Mouse (Mus musculus): ENCODE data around the gene Stk4. TPM values are rescaled to one million over a fixed set of nuclear protein-coding genes. Genes with fewer than 3 reads are reported as not detected.

Stk4 gene
- total RNA-seq, 4 experiments from 2014 or later = 27.4 to 38.9 (median 36.4) TPM

- DNase-seq = no peak
Measured at GRCm38 (mm10) chr2:164174649-164175395, 104.7 kb downstream of the Stk4 start.

GRCm38 (mm10) chr2:164175850-164176249, 105.7 kb downstream of the Stk4 start:
- no peak for DNase-seq

GRCm38 (mm10) chr2:164177831-164178230, 107.7 kb downstream of the Stk4 start:
- DNase-seq = peak; percentile 34

GRCm38 (mm10) chr2:164180124-164180523, 110.0 kb downstream of the Stk4 start:
- DNase-seq = no peak

GRCm38 (mm10) chr2:164180770-164181169, 110.6 kb downstream of the Stk4 start:
- no peak for DNase-seq

GRCm38 (mm10) chr2:164182692-164183255, 112.7 kb downstream of the Stk4 start, which contains the start of gene Wfdc5:
Gene Wfdc5 (minus strand): TSS chr2:164182742.
- DNase-seq = no peak

- no peak for DNase-seq
Measured at GRCm38 (mm10) chr2:164183340-164183739, 113.2 kb downstream of the Stk4 start.

- DNase-seq = no peak
Measured at GRCm38 (mm10) chr2:164184145-164184719, 114.1 kb downstream of the Stk4 start.

- no peak for DNase-seq
Measured at GRCm38 (mm10) chr2:164188722-164189121, 118.6 kb downstream of the Stk4 start.

GRCm38 (mm10) chr2:164190576-164190975, 120.5 kb downstream of the Stk4 start, which contains the start of gene Wfdc12:
Gene Wfdc12 (minus strand): TSS chr2:164190608.
- no peak for DNase-seq

- DNase-seq = no peak
Measured at GRCm38 (mm10) chr2:164192279-164192678, 122.2 kb downstream of the Stk4 start.

- DNase-seq = peak; percentile 55
Measured at GRCm38 (mm10) chr2:164194959-164195630, 125.0 kb downstream of the Stk4 start.

- DNase-seq = peak; percentile 26
Measured at GRCm38 (mm10) chr2:164195971-164196699, 126.0 kb downstream of the Stk4 start.

- no peak for DNase-seq
Measured at GRCm38 (mm10) chr2:164196700-164196990, 126.5 kb downstream of the Stk4 start.

- DNase-seq = no peak
Measured at GRCm38 (mm10) chr2:164199626-164200327, 129.7 kb downstream of the Stk4 start, which contains the start of gene Wfdc15a. Gene Wfdc15a (minus strand): TSS chr2:164200130.

Other genes starting within 250 kb of the Stk4 start
- gene Ccn5, start 249.5 kb upstream of the Stk4 start, total RNA-seq (2022) = 1 to 10 TPM in 1 of 4 experiments, under 1 TPM in 3; 0.38 to 1.7 (median 0.50) TPM
- not detected for gene Kcnk15, start 216.7 kb upstream of the Stk4 start, total RNA-seq (2022)
- gene Rims4, start 151.6 kb upstream of the Stk4 start, total RNA-seq (2022) = 100 to 1,000 TPM in 2 of 4 experiments, 10 to 100 TPM in 2; 85.0 to 169 (median 121) TPM
- gene Ywhab, start 75.4 kb upstream of the Stk4 start, total RNA-seq (2022) = 100 to 1,000 TPM; 219 to 306 (median 257) TPM
- 1 to 10 TPM in 3 of 4 experiments, under 1 TPM in 1; 0.56 to 2.2 (median 1.3) TPM for gene Pabpc1l, start 44.9 kb upstream of the Stk4 start, total RNA-seq (2022)
- gene Tomm34, start 847 bp downstream of the Stk4 start, total RNA-seq (2022) = 10 to 100 TPM; 44.9 to 54.8 (median 45.7) TPM
- gene Kcns1, start 100.8 kb downstream of the Stk4 start, total RNA-seq (2022) = under 1 TPM in 1 of 4 experiments, not detected in 3; 0.14 TPM
- gene Wfdc5, start 112.4 kb downstream of the Stk4 start, total RNA-seq (2022) = not detected
- 1 to 10 TPM in 1 of 4 experiments, under 1 TPM in 2, not detected in 1; 0.40 to 4.7 (median 0.67) TPM for gene Wfdc12, start 120.3 kb downstream of the Stk4 start, total RNA-seq (2022)
- not detected for gene Wfdc15a, start 129.8 kb downstream of the Stk4 start, total RNA-seq (2022)
- not detected for gene Wfdc15b, start 151.3 kb downstream of the Stk4 start, total RNA-seq (2022)
- not detected for gene Svs2, start 168.1 kb downstream of the Stk4 start, total RNA-seq (2022)
- gene Svs3b, start 186.3 kb downstream of the Stk4 start, total RNA-seq (2022) = not detected
- gene Svs4, start 208.1 kb downstream of the Stk4 start, total RNA-seq (2022) = not detected
- not detected for gene Svs3a, start 218.9 kb downstream of the Stk4 start, total RNA-seq (2022)
- not detected for gene Svs6, start 246.4 kb downstream of the Stk4 start, total RNA-seq (2022)